Mouse (Mus musculus) ES-Bruce4 (cell line): ENCODE data around the gene Pip5k1b. TPM values are rescaled to one million over a fixed set of nuclear protein-coding genes. Genes with fewer than 3 reads are reported as not detected.

Source experiments
- H3K27ac ChIP-seq: 2 replicates; pipeline ENCODE4 v1.5.1; 2012; ENCODE audit warnings: low read length, inconsistent platforms; ENCODE audit not compliant: insufficient read depth
- H3K27me3 ChIP-seq: 2 replicates; pipeline ENCODE4 v1.6.1; 2012; ENCODE audit warnings: mild to moderate bottlenecking, low read length, inconsistent platforms; ENCODE audit not compliant: control insufficient read depth, poor library complexity, insufficient read depth, severe bottlenecking
- H3K36me3 ChIP-seq: 2 replicates; pipeline ENCODE4 v1.6.1; 2012; ENCODE audit warnings: inconsistent platforms, mild to moderate bottlenecking, low read length, moderate library complexity; ENCODE audit not compliant: control insufficient read depth, poor library complexity, insufficient read depth, severe bottlenecking
- H3K4me1 ChIP-seq: one replicate; pipeline ENCODE4 v1.8.1; 2011; ENCODE audit warnings: low read length; ENCODE audit not compliant: control insufficient read depth, insufficient read depth
- H3K4me3 ChIP-seq: 2 replicates; pipeline ENCODE4 v1.5.1; 2011; ENCODE audit warnings: low read depth, mild to moderate bottlenecking, low read length
- H3K9ac ChIP-seq: 2 replicates; pipeline ENCODE4 v1.6.1; 2012; ENCODE audit warnings: low read depth, mild to moderate bottlenecking, inconsistent platforms; ENCODE audit not compliant: poor library complexity, severe bottlenecking
- H3K9me3 ChIP-seq: replicated peaks from 2 replicates; pipeline ENCODE4 v1.6.1; 2012; ENCODE audit warnings: mild to moderate bottlenecking, low read length, inconsistent platforms; ENCODE audit not compliant: control insufficient read depth, poor library complexity, insufficient read depth, severe bottlenecking
- CTCF ChIP-seq: IDR thresholded peaks from one replicate; pipeline ENCODE4 v1.8.1; 2011; ENCODE audit warnings: low read depth, low read length
- EP300 ChIP-seq: IDR thresholded peaks from 2 replicates; pipeline ENCODE4 v1.6.1; 2011; ENCODE audit warnings: low read depth, low read length; ENCODE audit not compliant: insufficient read depth
- POLR2A ChIP-seq: IDR thresholded peaks from one replicate; pipeline ENCODE4 v1.8.1; 2011; ENCODE audit warnings: low read length; ENCODE audit not compliant: insufficient read depth
- polyA plus RNA-seq: library from polyadenylated mRNA; stranded (reverse); fragments of >200 nt; gene quantifications from 2 replicates; pipeline ENCODE4 v1.2.4, GENCODE M21; 2011; ENCODE audit warnings: low read depth; ENCODE audit not compliant: missing spikeins, insufficient read depth, insufficient read length

Gene Pip5k1b
- polyA plus RNA-seq, 1 experiment = 4.0 TPM

DNA sequence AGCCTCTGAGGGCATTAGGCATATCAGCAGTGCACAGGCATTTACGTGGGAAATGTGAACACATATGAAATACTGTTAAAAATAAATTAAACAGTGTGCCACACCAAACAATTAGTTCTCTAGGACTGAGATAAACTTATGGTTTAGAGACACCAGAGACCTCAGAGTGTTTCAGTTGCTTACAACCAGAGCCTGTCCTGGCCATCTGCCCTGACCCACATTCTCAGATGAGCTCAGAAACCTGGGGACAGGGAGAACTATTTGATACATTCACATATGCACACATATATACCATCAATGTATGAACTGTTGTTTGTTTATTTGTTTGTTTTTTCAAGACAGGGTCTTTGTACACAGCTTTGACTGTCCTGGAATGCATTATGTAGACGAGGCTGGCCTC, 161.8 kb downstream of the Pip5k1b start:
- no peak overlapping the region for H3K4me3 ChIP-seq
- no peaks in the 10 kb centered on the region for H3K27me3 ChIP-seq
- no peak overlapping the region for H3K9ac ChIP-seq
- H3K9me3 ChIP-seq = no peaks in the 10 kb centered on the region
- no peaks in the 10 kb centered on the region for H3K4me1 ChIP-seq
- H3K36me3 ChIP-seq = no peaks in the 10 kb centered on the region
- TF ChIP-seq CTCF (no peak), POLR2A (no peak), EP300 (no peak)
- no peak overlapping the region for H3K27ac ChIP-seq

DNA sequence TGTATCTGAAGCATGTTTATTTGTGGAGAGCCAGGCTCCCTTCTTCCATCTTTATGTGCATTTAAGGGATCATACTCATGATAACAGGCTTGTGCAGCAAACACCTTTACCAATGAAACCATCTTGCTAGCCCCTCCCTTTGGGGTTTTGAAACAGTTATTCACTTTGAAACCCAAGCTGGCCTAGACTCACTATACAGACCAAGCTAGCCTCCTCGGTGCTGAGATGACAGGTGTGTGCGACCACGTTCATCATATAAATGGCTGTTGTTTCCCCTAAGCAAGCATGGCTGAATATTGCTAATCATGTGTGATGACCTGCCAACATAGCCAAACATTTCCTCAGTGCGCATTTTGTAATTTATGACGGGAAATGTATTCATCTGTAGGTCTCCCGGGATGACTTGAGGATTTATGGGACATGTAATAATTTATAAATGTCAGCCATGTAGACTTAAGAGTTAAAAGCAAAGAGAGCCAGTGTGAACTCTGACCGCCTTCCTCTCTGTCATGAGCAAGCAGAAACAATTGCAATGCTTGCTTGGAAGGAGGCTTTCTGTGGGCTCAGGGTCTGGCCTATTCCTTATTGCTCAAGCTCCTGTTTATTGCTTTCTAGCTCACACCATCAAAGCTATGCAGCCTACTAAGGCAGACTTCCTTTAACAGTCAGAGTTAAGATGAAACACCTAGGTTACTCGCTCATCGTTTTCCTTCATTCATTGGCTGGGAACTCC, 164.0 kb downstream of the Pip5k1b start:
- Histone ChIP-seq H3K36me3 (no peaks in the 10 kb centered on the region), H3K4me1 (no peaks in the 10 kb centered on the region), H3K27ac (no peak overlapping the region), H3K9me3 (no peaks in the 10 kb centered on the region), H3K4me3 (no peak overlapping the region), H3K27me3 (no peaks in the 10 kb centered on the region), H3K9ac (no peak overlapping the region)
- no peak for TF ChIP-seq CTCF
- TF ChIP-seq POLR2A = no peak
- no peak for TF ChIP-seq EP300

DNA sequence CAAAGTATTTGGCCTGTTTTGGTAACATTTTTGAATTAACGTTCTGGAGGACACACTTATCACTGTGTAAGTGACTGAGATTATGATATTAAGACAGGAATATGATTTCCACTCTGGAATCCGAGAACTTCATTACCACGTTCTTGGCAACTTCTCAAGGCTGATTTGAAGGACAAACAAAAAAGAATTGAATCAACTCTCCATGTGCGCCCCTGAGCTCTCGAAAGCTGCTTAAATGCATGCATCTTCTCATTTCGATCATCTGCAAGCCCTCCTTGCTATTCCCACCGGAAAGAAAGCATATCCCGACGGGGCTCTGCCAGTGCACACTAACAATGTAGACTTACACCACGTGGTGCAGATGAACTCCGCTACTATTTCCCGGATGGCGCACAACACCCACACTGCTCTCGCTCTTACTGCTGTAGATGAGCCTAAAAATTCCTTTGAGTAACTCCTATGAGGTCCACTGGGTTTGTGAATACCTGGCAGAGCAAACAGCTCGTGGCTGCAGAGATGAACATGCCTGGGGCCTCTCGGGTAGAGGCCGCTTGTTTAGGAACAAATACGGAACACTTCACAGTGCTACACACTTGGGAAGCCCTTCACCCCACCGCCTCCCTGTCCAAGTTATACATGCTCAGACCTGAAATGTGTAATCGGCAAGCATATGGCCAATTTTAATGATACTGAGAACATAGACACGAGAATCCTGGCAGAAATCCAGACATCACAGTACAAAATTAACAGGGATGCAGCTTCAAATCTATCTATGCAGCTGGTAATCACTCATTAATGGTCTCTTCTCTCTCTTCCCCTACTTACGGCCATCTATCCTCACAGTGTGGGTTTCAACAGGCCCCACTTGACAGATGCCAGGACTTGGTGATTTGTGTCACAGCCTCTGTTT, 168.5 kb downstream of the Pip5k1b start:
- TF ChIP-seq EP300 (no peak), CTCF (no peak), POLR2A (no peak)
- Histone ChIP-seq H3K36me3 (no peaks in the 10 kb centered on the region), H3K9ac (no peak overlapping the region), H3K9me3 (no peaks in the 10 kb centered on the region), H3K27ac (no peak overlapping the region), H3K4me3 (no peak overlapping the region), H3K4me1 (no peaks in the 10 kb centered on the region), H3K27me3 (no peaks in the 10 kb centered on the region)

DNA sequence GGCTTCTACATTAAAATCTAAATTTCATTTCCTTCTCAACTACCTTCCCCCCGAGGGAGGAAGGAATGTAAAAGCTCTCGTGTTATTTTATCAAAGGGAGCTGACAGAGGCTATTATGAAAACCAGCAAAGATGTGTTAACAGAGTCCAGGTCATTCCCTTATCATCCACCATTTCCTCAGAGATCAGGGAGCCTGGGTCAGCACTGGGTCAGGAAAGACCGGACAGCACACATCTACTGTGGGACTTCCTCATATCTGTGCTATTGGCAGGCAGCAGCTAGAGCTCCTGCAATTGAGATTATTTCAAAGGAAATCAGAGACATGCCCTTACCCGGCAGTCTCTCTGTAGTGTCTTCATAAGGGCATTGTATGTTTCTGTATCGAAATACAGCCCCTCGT, 177.2 kb downstream of the Pip5k1b start:
- Histone ChIP-seq H3K4me3 (no peak overlapping the region), H3K27me3 (no peaks in the 10 kb centered on the region), H3K9me3 (no peaks in the 10 kb centered on the region), H3K9ac (no peak overlapping the region), H3K4me1 (no peaks in the 10 kb centered on the region), H3K36me3 (no peaks in the 10 kb centered on the region), H3K27ac (no peak overlapping the region)
- no peak for TF ChIP-seq EP300
- no peak for TF ChIP-seq POLR2A
- no peak for TF ChIP-seq CTCF

DNA sequence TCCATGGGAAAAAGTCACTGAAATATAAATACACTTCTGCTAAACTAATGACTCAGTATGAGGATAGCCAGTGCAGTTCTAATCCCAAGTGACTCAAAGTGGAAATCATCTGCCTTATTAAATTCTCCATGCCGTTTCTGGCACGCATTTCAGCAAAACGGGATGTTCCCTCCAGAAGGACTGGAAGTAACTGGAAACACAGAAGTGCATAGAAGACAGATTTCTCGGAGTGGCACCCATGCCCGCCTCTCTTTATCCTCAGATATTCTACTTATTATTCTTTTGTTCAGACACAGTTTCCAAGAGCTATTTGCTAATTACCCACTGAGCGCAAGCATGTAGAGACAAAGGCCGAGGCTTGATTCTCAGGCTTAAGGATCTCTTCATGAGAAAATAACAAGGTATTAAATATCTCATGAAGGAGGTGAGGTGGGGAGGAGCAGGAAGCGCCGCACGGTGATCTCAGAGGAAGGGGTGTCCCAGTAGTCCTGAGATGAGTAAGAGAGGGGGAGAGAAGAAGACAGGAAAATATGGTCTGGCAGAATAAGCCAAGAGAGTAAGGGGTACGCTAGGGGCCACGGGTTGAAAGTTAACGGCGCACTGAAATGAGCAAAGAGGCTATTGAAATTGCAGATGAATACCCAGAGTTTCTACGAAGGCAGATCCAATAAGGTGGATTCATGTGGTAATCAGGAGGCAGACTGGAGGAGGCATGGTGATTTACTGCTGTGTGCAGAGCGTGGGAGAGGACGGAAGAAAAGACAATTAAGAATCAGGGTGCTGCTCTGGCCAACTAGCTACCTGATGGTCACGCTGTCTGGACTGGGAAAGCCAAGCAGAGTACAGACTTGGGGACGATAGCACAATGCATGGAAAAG, 183.7 kb downstream of the Pip5k1b start:
- Histone ChIP-seq H3K27me3 (no peaks in the 10 kb centered on the region), H3K4me3 (no peak overlapping the region), H3K9ac (no peak overlapping the region), H3K36me3 (no peaks in the 10 kb centered on the region), H3K27ac (no peak overlapping the region), H3K4me1 (no peaks in the 10 kb centered on the region), H3K9me3 (no peaks in the 10 kb centered on the region)
- TF ChIP-seq EP300 (no peak), POLR2A (no peak), CTCF (no peak)
